Comparison of ENCODE assay signal across 8 mouse cellular contexts in genomic region chr17:29795050-29795770, GRCm38 (mm10).
DNase-seq lines count a peak whose midpoint lies in the region; ATAC-seq and TF ChIP-seq lines count a peak whose summit lies in the region.
"Had no signal": no experiment of that assay in that cellular context is flagged by ENCODE, and none has a peak within 500 bp of the region (broad histone marks: within the 10 kb centered on the region; RNA-seq: fewer than 3 reads in every experiment).

No protein-coding gene starts in this region.

- H3K27me3 ChIP-seq in lung, embryonic 14.5 days (ENCODE audit: insufficient read depth, low read length), result 0 out of 2 replicates have a peak, but pooled peaks cover 3% of the 10 kb centered on the region
- no peaks in the 10 kb centered on the region for H3K27me3 ChIP-seq in forebrain, embryonic 11.5 days (ENCODE audit: control insufficient read depth, insufficient read depth, low read length)
- peaks cover 3% of the 10 kb centered on the region; the same call in 1 of the 2 replicates for H3K27me3 ChIP-seq in limb, embryonic 12.5 days
- H3K27me3 ChIP-seq in stomach, embryonic 16.5 days (ENCODE audit: control insufficient read depth, insufficient read depth, low read length), result no peaks in the 10 kb centered on the region

- 3% methylated on average over 22 of the region's 23 CpGs for WGBS in lung, embryonic 14.5 days
- 3% methylated on average over 21 of the region's 23 CpGs for WGBS in forebrain, embryonic 11.5 days
- WGBS in limb, embryonic 12.5 days, result 2% methylated on average over 23 of the region's 23 CpGs
- 8% methylated on average over 17 of the region's 23 CpGs for WGBS in stomach, embryonic 16.5 days

- no peaks in the 10 kb centered on the region for H3K9me3 ChIP-seq in lung, embryonic 14.5 days (ENCODE audit: low read depth, low read length)
- H3K9me3 ChIP-seq in forebrain, embryonic 11.5 days (ENCODE audit: control insufficient read depth, low read length), result no peaks in the 10 kb centered on the region
- H3K9me3 ChIP-seq in limb, embryonic 12.5 days, result no peaks in the 10 kb centered on the region
- H3K9me3 ChIP-seq in stomach, embryonic 16.5 days (replicated peaks; ENCODE audit: control insufficient read depth, low read length), result no peaks in the 10 kb centered on the region

- no peak for TF ChIP-seq CTCF in lung, embryonic 14.5 days (IDR thresholded peaks at IDR 0.05; ENCODE audit: low read depth)

- peaks cover 8% of the 10 kb centered on the region; the same call in 1 of the 2 replicates for H3K4me1 ChIP-seq in lung, embryonic 14.5 days (ENCODE audit: insufficient read depth)
- peaks cover 18% of the 10 kb centered on the region; the same call in 1 of the 2 replicates for H3K4me1 ChIP-seq in forebrain, embryonic 11.5 days (replicated peaks; ENCODE audit: control insufficient read depth, insufficient read depth, low read length)
- peaks cover 45% of the 10 kb centered on the region for H3K4me1 ChIP-seq in limb, embryonic 12.5 days (replicated peaks)
- H3K4me1 ChIP-seq in stomach, embryonic 16.5 days (ENCODE audit: control insufficient read depth, insufficient read depth, low read length), result peaks cover 11% of the 10 kb centered on the region; the same call in 1 of the 2 replicates

- DNase-seq in lung, embryonic 14.5 days, result no peak
- no peak for DNase-seq in lung, postnatal 25 days (ENCODE audit: low spot score)
- DNase-seq in forebrain, embryonic 11.5 days (ENCODE audit: low spot score), result peak; percentile 85
- no peak for DNase-seq in spleen, postnatal 36 days (ENCODE audit: low spot score in 2 of 2)
- DNase-seq in spleen, adult 12 weeks (ENCODE audit: low spot score), result no peak

- H3K9ac ChIP-seq in lung, embryonic 14.5 days, result peak overlapping the region; percentile 25; the same call in 1 of the 2 replicates
- peak overlapping the region; percentile 37 for H3K9ac ChIP-seq in forebrain, embryonic 11.5 days (ENCODE audit: low read length)
- H3K9ac ChIP-seq in limb, embryonic 12.5 days (replicated peaks), result peak overlapping the region; percentile 45
- H3K9ac ChIP-seq in stomach, embryonic 16.5 days (ENCODE audit: low read length), result peak overlapping the region; percentile 57

- 0 out of 2 replicates have a peak, but pooled peaks have one; percentile 29 for ATAC-seq in lung, embryonic 14.5 days (ENCODE audit: insufficient read depth)
- peak; percentile 73 for ATAC-seq in forebrain, embryonic 11.5 days (replicated peaks; ENCODE audit: low FRiP score)
- peak; percentile 48; the same call in 1 of the 2 replicates for ATAC-seq in limb, embryonic 12.5 days (ENCODE audit: insufficient number of reproducible peaks, insufficient read depth, low FRiP score, low TSS enrichment, low read depth)
- ATAC-seq in stomach, embryonic 16.5 days (ENCODE audit: insufficient read depth, low FRiP score), result no peak

- no peak overlapping the region for H3K27ac ChIP-seq in lung, embryonic 14.5 days (ENCODE audit: low read depth)
- peak overlapping the region; percentile 78 for H3K27ac ChIP-seq in forebrain, embryonic 11.5 days (ENCODE audit: low read depth, low read length)
- peak overlapping the region; percentile 76 for H3K27ac ChIP-seq in limb, embryonic 12.5 days
- H3K27ac ChIP-seq in stomach, embryonic 16.5 days (ENCODE audit: low read length), result no peak overlapping the region
- H3K27ac ChIP-seq: macrophage had no signal

- H3K4me2 ChIP-seq in lung, embryonic 14.5 days, result peak overlapping the region; percentile 57
- peak overlapping the region; percentile 43 for H3K4me2 ChIP-seq in forebrain, embryonic 11.5 days (ENCODE audit: low read depth, low read length, severe bottlenecking)
- H3K4me2 ChIP-seq in limb, embryonic 12.5 days, result peak overlapping the region; percentile 68
- H3K4me2 ChIP-seq in stomach, embryonic 16.5 days (ENCODE audit: low read depth, low read length), result peak overlapping the region; percentile 44

- H3K36me3 ChIP-seq in lung, embryonic 14.5 days (ENCODE audit: insufficient read depth), result no peaks in the 10 kb centered on the region
- H3K36me3 ChIP-seq in forebrain, embryonic 11.5 days (ENCODE audit: control insufficient read depth, insufficient read depth, low read length), result no peaks in the 10 kb centered on the region
- no peaks in the 10 kb centered on the region for H3K36me3 ChIP-seq in limb, embryonic 12.5 days
- no peaks in the 10 kb centered on the region for H3K36me3 ChIP-seq in stomach, embryonic 16.5 days (ENCODE audit: control insufficient read depth, insufficient read depth, low read length)

- peak overlapping the region; percentile 7 for H3K4me3 ChIP-seq in lung, embryonic 14.5 days (ENCODE audit: low read depth, low read length)
- peak overlapping the region; percentile 21 for H3K4me3 ChIP-seq in forebrain, embryonic 11.5 days (ENCODE audit: low read depth, low read length)
- H3K4me3 ChIP-seq in limb, embryonic 12.5 days (replicated peaks), result peak overlapping the region; percentile 35
- peak overlapping the region; percentile 21 for H3K4me3 ChIP-seq in stomach, embryonic 16.5 days (replicated peaks; ENCODE audit: low read length)

Comparison
In these comparisons a context has a peak if more than half of its experiments do, and no peak if none do; other contexts are left out.
1. H3K27ac ChIP-seq: peak in forebrain, embryonic 11.5 days (single experiment) and limb, embryonic 12.5 days (single experiment); none in lung, embryonic 14.5 days (single experiment) and stomach, embryonic 16.5 days (single experiment).
2. Peak in every context shown above with its lines, with median percentiles within 50 percentile points of each other: H3K4me2 ChIP-seq, H3K4me3 ChIP-seq and H3K9ac ChIP-seq.